Mouse (Mus musculus): ENCODE data around the gene Bnc1.

Gene Bnc1

GRCm38 (mm10) chr7:81992131-81993061 lies at the start of gene Bnc1:
Gene Bnc1, minus strand, starts transcription at chr7:81992292.
- DNase-seq (ENCODE audit: low read depth, low spot score) = peak; percentile 60

- DNase-seq (ENCODE audit: low read depth, low spot score) = no peak
These were observed 41.3 kb upstream of the Bnc1 start for GRCm38 (mm10) chr7:82033347-82033746.

GRCm38 (mm10) chr7:82029666-82030065 lies 37.6 kb upstream of the Bnc1 start:
- peak; percentile 72 for DNase-seq (ENCODE audit: low read depth, low spot score)

- DNase-seq (ENCODE audit: low read depth, low spot score) = no peak
These were observed 33.7 kb upstream of the Bnc1 start for GRCm38 (mm10) chr7:82025802-82026201.

GRCm38 (mm10) chr7:82023676-82024075 lies 31.6 kb upstream of the Bnc1 start:
- no peak for DNase-seq (ENCODE audit: low read depth, low spot score)

- no peak for DNase-seq (ENCODE audit: low read depth, low spot score)
These were observed 30.3 kb upstream of the Bnc1 start for GRCm38 (mm10) chr7:82022404-82022803.

DNA sequence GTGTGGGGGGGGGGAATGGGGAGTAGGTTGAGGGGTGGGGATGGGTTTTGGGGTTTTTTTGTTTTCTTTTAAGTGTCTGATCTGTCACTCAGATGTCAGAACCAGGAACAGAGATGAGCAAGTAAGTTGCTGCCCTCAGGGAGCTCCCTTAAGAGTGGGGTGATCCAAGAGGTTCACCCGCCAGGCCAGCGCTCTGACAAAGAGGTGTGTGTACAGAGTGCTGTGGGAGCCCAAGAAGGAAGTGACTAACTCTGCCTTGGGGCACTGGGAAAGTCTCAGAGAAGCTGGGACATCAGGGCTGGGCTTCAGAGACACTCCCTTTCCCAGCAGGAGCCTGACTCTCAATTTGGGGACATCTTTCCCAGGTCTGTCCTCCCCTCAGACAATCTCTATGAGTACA lies 25.9 kb upstream of the Bnc1 start:
- no peak for DNase-seq (ENCODE audit: low read depth, low spot score)

- DNase-seq (ENCODE audit: low read depth, low spot score) = no peak
These were observed 24.9 kb upstream of the Bnc1 start for GRCm38 (mm10) chr7:82016751-82017710.

GRCm38 (mm10) chr7:82012472-82012871 lies 20.4 kb upstream of the Bnc1 start:
- peak; percentile 73 for DNase-seq (ENCODE audit: low read depth, low spot score)

DNA sequence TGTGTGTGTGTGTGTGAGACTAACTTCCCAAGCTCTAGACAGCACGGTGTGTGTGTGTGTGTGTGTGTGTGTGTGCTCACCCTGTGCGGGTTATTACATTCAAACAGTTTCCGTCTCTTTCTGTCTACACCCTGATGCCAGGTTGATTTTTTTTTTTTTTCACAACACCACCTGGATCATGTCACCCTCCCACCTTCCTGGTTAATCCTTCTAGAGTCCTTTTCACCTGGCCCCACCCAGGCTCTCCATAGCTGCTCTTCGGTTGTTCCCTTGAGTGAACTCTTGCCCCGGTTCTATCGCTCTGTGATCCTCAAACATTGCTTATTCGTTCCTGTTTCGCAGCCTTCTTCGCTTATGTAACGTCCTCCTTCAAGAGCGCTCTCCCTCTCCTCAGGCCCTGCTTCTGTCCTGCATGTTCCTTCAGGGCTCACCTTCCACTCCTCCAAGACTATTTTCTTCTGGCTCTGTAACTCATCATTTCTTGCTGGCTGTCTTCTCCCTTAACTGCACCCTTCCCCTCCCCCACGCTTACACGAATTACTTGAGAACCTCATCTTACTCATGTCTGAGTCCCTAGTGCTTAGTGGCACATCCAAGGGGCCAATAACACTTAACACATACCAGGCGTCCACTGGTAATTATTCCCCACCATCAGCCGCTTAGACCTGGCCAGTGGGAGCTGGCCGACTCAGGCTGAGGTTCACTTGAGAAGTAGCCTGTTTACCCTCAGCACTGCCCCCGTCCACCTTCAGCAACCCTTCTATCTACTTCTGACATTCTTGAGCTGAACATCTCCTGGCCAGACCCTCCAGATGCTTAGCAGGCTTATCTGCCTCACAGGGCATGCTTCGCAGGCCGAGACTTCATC lies 19.7 kb upstream of the Bnc1 start:
- DNase-seq (ENCODE audit: low read depth, low spot score) = no peak

GRCm38 (mm10) chr7:82007151-82007550 lies 15.1 kb upstream of the Bnc1 start:
- DNase-seq (ENCODE audit: low read depth, low spot score) = no peak

GRCm38 (mm10) chr7:82004228-82004627 lies 12.1 kb upstream of the Bnc1 start:
- no peak for DNase-seq (ENCODE audit: low read depth, low spot score)

DNA sequence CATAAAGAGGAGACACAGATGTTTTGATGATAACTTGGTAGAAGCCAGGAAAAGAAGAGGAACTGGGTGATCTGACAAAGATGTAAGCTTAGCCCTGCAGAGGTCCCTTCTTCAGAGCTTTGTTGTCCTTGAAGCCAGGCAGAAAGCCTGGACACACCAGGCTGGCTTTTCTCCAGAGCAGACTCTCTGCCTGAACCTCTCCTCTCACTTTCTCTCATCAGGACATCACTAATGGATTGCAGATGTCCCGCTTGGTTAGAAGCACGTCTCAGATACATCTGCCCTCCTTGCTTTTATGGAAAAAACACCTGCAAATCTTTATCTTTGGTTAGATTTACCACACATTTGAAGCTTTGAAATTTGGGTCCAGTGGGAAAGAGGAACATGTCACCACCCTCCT lies 7.7 kb upstream of the Bnc1 start:
- DNase-seq (ENCODE audit: low read depth, low spot score) = peak; percentile 71

DNA sequence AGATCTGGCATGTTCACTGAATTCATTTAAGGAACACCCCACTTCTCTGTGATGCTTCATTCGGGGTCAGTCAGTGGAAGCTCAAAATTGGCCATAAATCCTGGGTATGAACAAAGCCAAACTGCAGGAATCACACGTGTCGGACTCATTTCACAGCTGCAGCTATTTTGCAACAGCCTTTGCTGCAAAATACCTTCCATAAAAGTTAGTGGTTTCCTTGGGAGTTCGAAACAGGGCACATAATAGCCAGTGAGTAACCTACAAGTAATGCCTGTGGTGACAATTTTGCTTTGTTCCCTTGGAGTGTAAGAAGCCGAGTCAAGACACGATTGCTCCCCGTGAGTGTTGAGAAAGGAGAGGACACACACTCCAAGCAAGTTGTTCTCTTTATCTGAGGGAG lies 7.3 kb upstream of the Bnc1 start:
- DNase-seq (ENCODE audit: low read depth, low spot score) = no peak

DNA sequence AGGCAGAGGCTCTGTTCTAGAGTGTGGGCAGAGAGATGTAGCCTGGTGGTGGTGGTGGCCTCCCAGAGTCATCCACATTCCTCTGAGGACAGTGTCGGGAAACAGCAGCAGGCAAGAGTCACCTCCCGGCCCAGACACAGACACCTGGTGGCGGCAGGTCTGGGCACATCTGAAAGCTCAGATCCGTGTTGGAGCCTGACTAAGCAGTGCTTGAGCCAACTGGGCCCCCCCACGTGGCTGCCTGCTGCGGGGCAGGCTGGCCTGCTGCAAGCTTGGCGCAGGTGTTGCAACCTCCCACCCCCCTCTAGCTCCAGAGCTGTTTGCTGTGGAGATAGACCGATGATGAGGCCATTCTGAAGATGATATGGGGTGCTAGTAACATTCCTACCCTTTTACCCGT lies 3.9 kb upstream of the Bnc1 start:
- no peak for DNase-seq (ENCODE audit: low read depth, low spot score)

GRCm38 (mm10) chr7:81995126-81995525 lies 3.0 kb upstream of the Bnc1 start:
- DNase-seq (ENCODE audit: low read depth, low spot score) = no peak

GRCm38 (mm10) chr7:81993140-81993539 lies 1.0 kb upstream of the Bnc1 start:
- DNase-seq (ENCODE audit: low read depth, low spot score) = no peak

- DNase-seq (ENCODE audit: low read depth, low spot score) = peak; percentile 43
These were observed 456 bp downstream of the Bnc1 start for GRCm38 (mm10) chr7:81991611-81992061.

- DNase-seq (ENCODE audit: low read depth, low spot score) = no peak
These were observed 976 bp downstream of the Bnc1 start for GRCm38 (mm10) chr7:81991116-81991515.

GRCm38 (mm10) chr7:81983651-81984050 lies 8.4 kb downstream of the Bnc1 start:
- no peak for DNase-seq (ENCODE audit: low read depth, low spot score)

GRCm38 (mm10) chr7:81978304-81978703 lies 13.8 kb downstream of the Bnc1 start:
- DNase-seq (ENCODE audit: low read depth, low spot score) = no peak

Data from mesoderm, embryonic 11.5 days (tissue).